Mouse (Mus musculus): ENCODE data around the gene Cldn18. TPM values are rescaled to one million over a fixed set of nuclear protein-coding genes. Genes with fewer than 3 reads are reported as not detected.

Cldn18 gene
- polyA plus RNA-seq, 2 experiments: 0.06 TPM; not detected in 1

DNA sequence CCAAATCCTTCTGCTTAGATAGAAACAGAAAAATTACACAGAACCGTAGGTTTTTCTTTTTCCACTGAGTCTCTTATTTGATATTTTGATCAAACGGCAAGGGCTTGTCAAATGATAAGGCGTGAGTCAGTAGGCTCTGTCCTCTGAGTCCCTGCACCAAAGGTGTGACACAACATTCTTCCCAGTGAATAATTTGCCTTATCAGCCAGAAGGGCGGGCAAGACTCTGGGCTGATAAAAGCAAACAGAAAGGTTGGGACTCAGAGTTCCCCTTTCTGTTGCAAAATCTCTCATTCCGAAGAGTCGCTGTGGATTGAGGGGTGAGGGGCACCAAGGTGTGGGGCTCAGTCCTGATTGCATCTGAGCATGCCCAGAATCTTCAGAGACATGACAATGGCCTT is 14.9 kb downstream of the Cldn18 start:
- DNase-seq (ENCODE audit: low read depth in 3 of 3, low spot score in 3 of 3) (no peak), ATAC-seq (ENCODE audit: insufficient read depth) (no peak)
- TF ChIP-seq CTCF (IDR thresholded peaks at IDR 0.05; ENCODE audit: low read depth): no peak
- TF ChIP-seq EP300 (IDR thresholded peaks at IDR 0.05; ENCODE audit: low read depth): no peak
- H3K27ac ChIP-seq: no peak overlapping the region
- 46% methylated on average over 6 of the region's 6 CpGs for WGBS (ENCODE audit: insufficient replicate concordance)
- H3K9me3 ChIP-seq (ENCODE audit: control insufficient read depth, low read length): no peaks in the 10 kb centered on the region
- H3K4me2 ChIP-seq (ENCODE audit: low read depth): no peak overlapping the region
- no peak overlapping the region for H3K4me3 ChIP-seq (ENCODE audit: insufficient read depth in 1 of 2, low read depth in 2 of 2, low read length in 2 of 2)
- H3K4me1 ChIP-seq (replicated peaks; ENCODE audit: control insufficient read depth in 2 of 2, insufficient read depth in 2 of 2, low read length in 1 of 2): no peaks in the 10 kb centered on the region
- H3K9ac ChIP-seq (replicated peaks): no peak overlapping the region
- H3K27me3 ChIP-seq (ENCODE audit: control insufficient read depth, insufficient read depth, low read length): no peaks in the 10 kb centered on the region
- H3K36me3 ChIP-seq (replicated peaks; ENCODE audit: control insufficient read depth, insufficient read depth, low read depth): no peaks in the 10 kb centered on the region

DNA sequence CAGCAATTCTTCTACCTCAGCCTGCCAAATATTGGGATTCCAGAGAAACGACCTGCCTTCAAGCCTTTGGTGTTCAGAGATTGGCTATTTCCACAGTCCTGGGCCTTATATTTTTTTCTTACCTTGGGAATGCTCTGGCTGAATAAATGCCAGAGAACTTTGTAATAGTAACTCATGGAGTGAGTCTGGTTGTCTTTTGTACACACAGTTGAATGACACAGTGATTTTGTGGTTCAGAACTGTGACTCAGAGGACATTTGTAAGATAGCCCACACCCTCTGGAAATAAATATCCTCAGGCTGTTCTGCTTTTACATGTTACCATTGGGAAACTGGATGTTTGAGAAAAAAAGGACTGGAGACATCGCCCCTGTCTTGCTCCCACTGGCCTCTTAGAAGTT is 15.9 kb downstream of the Cldn18 start:
- no peak overlapping the region for H3K4me2 ChIP-seq (ENCODE audit: low read depth)
- H3K27me3 ChIP-seq (ENCODE audit: control insufficient read depth, insufficient read depth, low read length): no peaks in the 10 kb centered on the region
- 59% methylated on average over 2 of the region's 2 CpGs for WGBS (ENCODE audit: insufficient replicate concordance)
- DNase-seq (ENCODE audit: low read depth in 3 of 3, low spot score in 3 of 3): no peak
- no peaks in the 10 kb centered on the region for H3K36me3 ChIP-seq (replicated peaks; ENCODE audit: control insufficient read depth, insufficient read depth, low read depth)
- no peaks in the 10 kb centered on the region for H3K9me3 ChIP-seq (ENCODE audit: control insufficient read depth, low read length)
- no peaks in the 10 kb centered on the region for H3K4me1 ChIP-seq (replicated peaks; ENCODE audit: control insufficient read depth in 2 of 2, insufficient read depth in 2 of 2, low read length in 1 of 2)
- H3K4me3 ChIP-seq (ENCODE audit: insufficient read depth in 1 of 2, low read depth in 2 of 2, low read length in 2 of 2): no peak overlapping the region
- TF ChIP-seq CTCF (IDR thresholded peaks at IDR 0.05; ENCODE audit: low read depth) (no peak), EP300 (IDR thresholded peaks at IDR 0.05; ENCODE audit: low read depth) (no peak)
- ATAC-seq (ENCODE audit: insufficient read depth): no peak
- no peak overlapping the region for H3K27ac ChIP-seq
- H3K9ac ChIP-seq (replicated peaks): no peak overlapping the region

GRCm38 (mm10) chr9:99699752-99700389 is 17.2 kb downstream of the Cldn18 start:
- Histone ChIP-seq H3K4me3 (ENCODE audit: insufficient read depth in 1 of 2, low read depth in 2 of 2, low read length in 2 of 2) (no peak overlapping the region), H3K27me3 (ENCODE audit: control insufficient read depth, insufficient read depth, low read length) (no peaks in the 10 kb centered on the region), H3K27ac (no peak overlapping the region), H3K9me3 (ENCODE audit: control insufficient read depth, low read length) (no peaks in the 10 kb centered on the region), H3K36me3 (replicated peaks; ENCODE audit: control insufficient read depth, insufficient read depth, low read depth) (no peaks in the 10 kb centered on the region), H3K4me2 (ENCODE audit: low read depth) (no peak overlapping the region), H3K9ac (replicated peaks) (no peak overlapping the region), H3K4me1 (replicated peaks; ENCODE audit: control insufficient read depth in 2 of 2, insufficient read depth in 2 of 2, low read length in 1 of 2) (no peaks in the 10 kb centered on the region)
- no peak for TF ChIP-seq CTCF (IDR thresholded peaks at IDR 0.05; ENCODE audit: low read depth)
- no peak for TF ChIP-seq EP300 (IDR thresholded peaks at IDR 0.05; ENCODE audit: low read depth)
- no peak for DNase-seq (ENCODE audit: low read depth in 3 of 3, low spot score in 3 of 3)
- ATAC-seq (ENCODE audit: insufficient read depth): no peak
- 41% methylated on average over 2 of the region's 2 CpGs for WGBS (ENCODE audit: insufficient replicate concordance)

- Histone ChIP-seq H3K27me3 (ENCODE audit: control insufficient read depth, insufficient read depth, low read length) (no peaks in the 10 kb centered on the region), H3K4me3 (ENCODE audit: insufficient read depth in 1 of 2, low read depth in 2 of 2, low read length in 2 of 2) (no peak overlapping the region), H3K9ac (replicated peaks) (no peak overlapping the region), H3K4me1 (replicated peaks; ENCODE audit: control insufficient read depth in 2 of 2, insufficient read depth in 2 of 2, low read length in 1 of 2) (no peaks in the 10 kb centered on the region), H3K9me3 (ENCODE audit: control insufficient read depth, low read length) (no peaks in the 10 kb centered on the region), H3K27ac (no peak overlapping the region), H3K36me3 (replicated peaks; ENCODE audit: control insufficient read depth, insufficient read depth, low read depth) (no peaks in the 10 kb centered on the region), H3K4me2 (ENCODE audit: low read depth) (no peak overlapping the region)
- DNase-seq (ENCODE audit: low read depth in 3 of 3, low spot score in 3 of 3): no peak
- ATAC-seq (ENCODE audit: insufficient read depth): no peak
- WGBS (ENCODE audit: insufficient replicate concordance): 43% methylated on average over 7 of the region's 7 CpGs
- TF ChIP-seq EP300 (IDR thresholded peaks at IDR 0.05; ENCODE audit: low read depth): no peak
- TF ChIP-seq CTCF (IDR thresholded peaks at IDR 0.05; ENCODE audit: low read depth): no peak
These were observed 22.1 kb downstream of the Cldn18 start for GRCm38 (mm10) chr9:99694961-99695360.

DNA sequence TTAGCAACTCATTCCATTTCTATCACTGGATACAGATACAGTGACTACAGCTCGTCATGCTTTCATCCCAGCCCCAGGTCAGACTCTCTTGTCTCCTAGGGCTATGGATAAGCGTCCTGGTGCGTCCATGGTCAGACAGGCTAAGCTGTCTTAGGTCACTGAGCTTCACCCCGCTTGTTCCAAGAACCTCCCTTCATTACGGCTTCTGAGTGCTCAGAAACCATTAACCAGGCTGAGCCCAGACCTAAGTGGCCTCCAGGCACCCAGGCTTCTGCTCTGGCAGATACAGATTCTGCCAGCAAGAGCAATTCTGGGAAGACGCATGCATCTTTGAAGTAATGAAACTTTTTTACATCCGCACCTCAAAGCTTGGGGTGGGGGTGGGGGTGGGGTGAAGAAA is 26.7 kb downstream of the Cldn18 start:
- Histone ChIP-seq H3K4me3 (ENCODE audit: insufficient read depth in 1 of 2, low read depth in 2 of 2, low read length in 2 of 2) (no peak overlapping the region), H3K4me2 (ENCODE audit: low read depth) (no peak overlapping the region), H3K9ac (replicated peaks) (no peak overlapping the region), H3K4me1 (replicated peaks; ENCODE audit: control insufficient read depth in 2 of 2, insufficient read depth in 2 of 2, low read length in 1 of 2) (no peaks in the 10 kb centered on the region), H3K27ac (no peak overlapping the region), H3K36me3 (replicated peaks; ENCODE audit: control insufficient read depth, insufficient read depth, low read depth) (no peaks in the 10 kb centered on the region), H3K9me3 (ENCODE audit: control insufficient read depth, low read length) (no peaks in the 10 kb centered on the region), H3K27me3 (ENCODE audit: control insufficient read depth, insufficient read depth, low read length) (no peaks in the 10 kb centered on the region)
- TF ChIP-seq EP300 (IDR thresholded peaks at IDR 0.05; ENCODE audit: low read depth) (no peak), CTCF (IDR thresholded peaks at IDR 0.05; ENCODE audit: low read depth) (no peak)
- DNase-seq (ENCODE audit: low read depth in 3 of 3, low spot score in 3 of 3): no peak
- WGBS (ENCODE audit: insufficient replicate concordance): 73% methylated on average over 7 of the region's 7 CpGs
- ATAC-seq (ENCODE audit: insufficient read depth): no peak
